Mouse (Mus musculus): ENCODE results near the gene Ccdc126.

The Ccdc126 gene

GRCm38 (mm10) chr6:49318966-49319594 is at the start of gene Ccdc126:
Gene Ccdc126, plus strand, starts transcription at chr6:49319274.
- POLR2A ChIA-PET: interaction anchor here in 3 of 4 experiments (0.6 to 7.2 kb wide), 26 partner anchors 8 to 287 kb away, joined by 3 to 50 read pairs (median 5); partner anchors contain the start of genes Tra2a (in 3 of the 3) and Fam221a (in 1 of the 3)
- CTCF ChIA-PET: interaction anchor here (0.6 to 2.4 kb wide), 23 partner anchors 8 to 317 kb away, joined by 3 to 16 read pairs (median 4); partner anchors contain the start of gene Tra2a (in 3 of the 4)

GRCm38 (mm10) chr6:49269923-49270322 is 49.2 kb upstream of the Ccdc126 start:
- ChIA-PET CTCF (interaction anchor here in 3 of 4 experiments (0.6 to 2.5 kb wide), 8 partner anchors 18 to 1828 kb away, joined by 3 to 14 read pairs (median 5); partner anchors contain the start of gene Ccdc126 (in 1 of the 3)), POLR2A (interaction anchor here in 3 of 4 experiments (0.6 to 2.0 kb wide), 13 partner anchors 10 to 129 kb away, joined by 3 to 11 read pairs (median 3); partner anchors contain the start of genes Ccdc126 (in 1 of the 3) and Fam221a (in 1 of the 3))

GRCm38 (mm10) chr6:49271815-49272214 is 47.3 kb upstream of the Ccdc126 start:
- CTCF ChIA-PET: no interaction called here
- POLR2A ChIA-PET: interaction anchor here in 2 of 4 experiments (0.9 to 5.7 kb wide), 5 partner anchors 7 to 96 kb away, joined by 3 to 56 read pairs (median 4); partner anchors contain the start of genes Tra2a (in 2 of the 2) and Fam221a (in 1 of the 2)

GRCm38 (mm10) chr6:49272863-49273262 is 46.2 kb upstream of the Ccdc126 start:
- ChIA-PET CTCF (interaction anchor here in 1 of 4 experiments (2.5 kb wide), 1 partner anchor 46 kb away, joined by 7 read pairs; the partner anchor contains the start of gene Ccdc126), POLR2A (interaction anchor here in 3 of 4 experiments (0.9 to 5.7 kb wide), 6 partner anchors 8 to 23 kb away, joined by 3 to 56 read pairs (median 12); partner anchors contain the start of gene Tra2a (in 3 of the 3))

GRCm38 (mm10) chr6:49273934-49274333 is 45.1 kb upstream of the Ccdc126 start:
- ChIA-PET CTCF (interaction anchor here in 3 of 4 experiments (0.5 to 2.5 kb wide), 3 partner anchors 45 to 123 kb away, joined by 4 to 14 read pairs (median 7); partner anchors contain the start of gene Ccdc126 (in 2 of the 3)), POLR2A (interaction anchor here in 3 of 4 experiments (0.7 to 5.7 kb wide), 15 partner anchors 9 to 245 kb away, joined by 3 to 56 read pairs (median 4); partner anchors contain the start of genes Tra2a (in 3 of the 3) and Fam221a (in 2 of the 3))

- ChIA-PET POLR2A (interaction anchor here in 3 of 4 experiments (0.6 to 5.7 kb wide), 15 partner anchors 8 to 1465 kb away, joined by 3 to 56 read pairs (median 4); partner anchors contain the start of genes Tra2a (in 3 of the 3) and Fam221a (in 2 of the 3)), CTCF (interaction anchor here in 3 of 4 experiments (0.5 to 2.5 kb wide), 4 partner anchors 44 to 616 kb away, joined by 4 to 14 read pairs (median 6); partner anchors contain the start of gene Ccdc126 (in 2 of the 3))
Measured at GRCm38 (mm10) chr6:49274416-49275091, 44.5 kb upstream of the Ccdc126 start.

- CTCF ChIA-PET: interaction anchor here in 1 of 4 experiments (0.6 kb wide), 1 partner anchor 616 kb away, joined by 6 read pairs; no protein-coding TSS in a partner anchor
- POLR2A ChIA-PET: interaction anchor here in 3 of 4 experiments (0.6 to 5.7 kb wide), 4 partner anchors 9 to 1466 kb away, joined by 3 to 56 read pairs (median 5); partner anchors contain the start of gene Tra2a (in 2 of the 3)
Measured at GRCm38 (mm10) chr6:49275296-49275695, 43.8 kb upstream of the Ccdc126 start.

GRCm38 (mm10) chr6:49280942-49281341 is 38.1 kb upstream of the Ccdc126 start:
- ChIA-PET POLR2A (interaction anchor here in 2 of 4 experiments (0.5 to 1.4 kb wide), 3 partner anchors 11 to 87 kb away, joined by 3 to 7 read pairs (median 3); partner anchors contain the start of genes Fam221a (in 1 of the 2) and Tra2a (in 1 of the 2)), CTCF (no interaction called here)

- CTCF ChIA-PET: no interaction called here
Measured at GRCm38 (mm10) chr6:49282122-49282521, 37.0 kb upstream of the Ccdc126 start.

GRCm38 (mm10) chr6:49298286-49298685 is 20.8 kb upstream of the Ccdc126 start:
- ChIA-PET CTCF (interaction anchor here in 1 of 4 experiments (1.0 kb wide), 1 partner anchor 21 kb away, joined by 3 read pairs; the partner anchor contains the start of gene Ccdc126), POLR2A (interaction anchor here in 1 of 4 experiments (0.9 to 2.0 kb wide), 3 partner anchors 12 to 274 kb away, joined by 4 to 9 read pairs (median 4); no protein-coding TSS in a partner anchor)

More at GRCm38 (mm10) chr6:49282122-49282521, 37.0 kb upstream of the Ccdc126 start:
- POLR2A ChIA-PET: interaction anchor here in 1 of 4 experiments (0.7 to 0.8 kb wide), 2 partner anchors 47 to 64 kb away, joined by 3 read pairs; no protein-coding TSS in a partner anchor

GRCm38 (mm10) chr6:49314821-49315220 is 4.3 kb upstream of the Ccdc126 start:
- POLR2A ChIA-PET: interaction anchor here in 3 of 4 experiments (0.6 to 3.5 kb wide), 10 partner anchors 10 to 64 kb away, joined by 3 to 17 read pairs (median 4); partner anchors contain the start of gene Tra2a (in 2 of the 3)
- CTCF ChIA-PET: interaction anchor here in 1 of 4 experiments (0.6 kb wide), 1 partner anchor 500 kb away, joined by 6 read pairs; no protein-coding TSS in a partner anchor

GRCm38 (mm10) chr6:49319595-49320315 is 681 bp downstream of the Ccdc126 start:
- ChIA-PET CTCF (interaction anchor here (0.6 to 2.4 kb wide), 20 partner anchors 9 to 318 kb away, joined by 3 to 16 read pairs (median 4); partner anchors contain the start of gene Tra2a (in 3 of the 4)), POLR2A (interaction anchor here in 3 of 4 experiments (0.5 to 7.2 kb wide), 29 partner anchors 9 to 288 kb away, joined by 3 to 50 read pairs (median 5); partner anchors contain the start of genes Tra2a (in 3 of the 3) and Fam221a (in 2 of the 3))

- ChIA-PET POLR2A (interaction anchor here (0.7 to 7.2 kb wide), 17 partner anchors 10 to 108 kb away, joined by 3 to 50 read pairs (median 4); partner anchors contain the start of genes Tra2a (in 4 of the 4) and Fam221a (in 1 of the 4)), CTCF (interaction anchor here in 3 of 4 experiments (0.7 to 1.5 kb wide), 4 partner anchors 22 to 93 kb away, joined by 3 to 6 read pairs (median 4); no protein-coding TSS in a partner anchor)
Measured at GRCm38 (mm10) chr6:49321341-49321740, 2.3 kb downstream of the Ccdc126 start.

GRCm38 (mm10) chr6:49322056-49322455 is 3.0 kb downstream of the Ccdc126 start:
- CTCF ChIA-PET: interaction anchor here in 1 of 4 experiments (1.1 to 1.2 kb wide), 2 partner anchors 21 to 53 kb away, joined by 3 to 4 read pairs; no protein-coding TSS in a partner anchor
- POLR2A ChIA-PET: interaction anchor here in 3 of 4 experiments (0.7 to 7.2 kb wide), 13 partner anchors 9 to 104 kb away, joined by 3 to 50 read pairs (median 4); partner anchors contain the start of genes Tra2a (in 3 of the 3) and Fam221a (in 1 of the 3)

GRCm38 (mm10) chr6:49322986-49323385 is 3.9 kb downstream of the Ccdc126 start:
- POLR2A ChIA-PET: interaction anchor here in 1 of 4 experiments (0.8 to 7.2 kb wide), 3 partner anchors 10 to 60 kb away, joined by 3 to 50 read pairs (median 49); partner anchors contain the start of gene Tra2a
- CTCF ChIA-PET: interaction anchor here in 1 of 4 experiments (0.6 kb wide), 1 partner anchor 190 kb away, joined by 3 read pairs; no protein-coding TSS in a partner anchor

- CTCF ChIA-PET: interaction anchor here in 1 of 4 experiments (0.6 kb wide), 1 partner anchor 91 kb away, joined by 3 read pairs; no protein-coding TSS in a partner anchor
Measured at GRCm38 (mm10) chr6:49324528-49324927, 5.5 kb downstream of the Ccdc126 start.

More at GRCm38 (mm10) chr6:49324528-49324927, 5.5 kb downstream of the Ccdc126 start:
- POLR2A ChIA-PET: interaction anchor here (0.7 to 7.2 kb wide), 8 partner anchors 10 to 1074 kb away, joined by 3 to 50 read pairs (median 4); partner anchors contain the start of genes Tra2a (in 2 of the 4) and Fam221a (in 1 of the 4)
